Mouse (Mus musculus) heart, embryonic 15.5 days (tissue): ENCODE measurements around the gene Srsf11. TPM values are rescaled to one million over a fixed set of nuclear protein-coding genes. Genes with fewer than 3 reads are reported as not detected.

Experiments used
- ATAC-seq: fragments of 200-750 bp; cut with Nextera tagmentation; replicated peaks from 2 replicates; pipeline ENCODE4 v1.8.0; 2017; ENCODE audit warnings: low read depth, moderate TSS enrichment; ENCODE audit not compliant: insufficient number of reproducible peaks, insufficient read depth, low FRiP score
- H3K27ac ChIP-seq: fragments of 300-500 bp; sonication (generic); 2 replicates; pipeline ENCODE4 v1.5.1; 2015; ENCODE audit warnings: mild to moderate bottlenecking, inconsistent platforms
- H3K27me3 ChIP-seq: fragments of 300-500 bp; sonication (generic); 2 replicates; pipeline ENCODE4 v1.6.1; 2015; ENCODE audit warnings: inconsistent platforms
- H3K36me3 ChIP-seq: fragments of 300-500 bp; sonication (generic); 2 replicates; pipeline ENCODE4 v1.6.1; 2015; ENCODE audit warnings: mild to moderate bottlenecking, inconsistent platforms
- H3K4me1 ChIP-seq: fragments of 300-500 bp; sonication (generic); replicated peaks from 2 replicates; pipeline ENCODE4 v1.6.1; 2015; ENCODE audit warnings: inconsistent platforms
- H3K4me2 ChIP-seq: fragments of 300-500 bp; sonication (generic); 2 replicates; pipeline ENCODE4 v1.6.1; 2015; ENCODE audit warnings: inconsistent platforms, mild to moderate bottlenecking, moderate library complexity
- H3K4me3 ChIP-seq: fragments of 300-500 bp; sonication (generic); 2 replicates; pipeline ENCODE4 v1.5.1; 2015; ENCODE audit warnings: mild to moderate bottlenecking, inconsistent platforms
- H3K9ac ChIP-seq: fragments of 300-500 bp; sonication (generic); 2 replicates; pipeline ENCODE4 v1.6.1; 2015; ENCODE audit warnings: mild to moderate bottlenecking, inconsistent platforms
- H3K9me3 ChIP-seq: fragments of 300-500 bp; sonication (generic); replicated peaks from 2 replicates; pipeline ENCODE4 v1.6.1; 2016; ENCODE audit warnings: inconsistent platforms
- WGBS: fragments of 180-500 bp; shearing (Covaris S2); methylation state at CpG from one replicate; pipeline ENCODE4 v1.1.7; 2015; ENCODE audit warnings: mixed read lengths; 5-methylcytosine and 5-hydroxymethylcytosine counted together
- polyA plus RNA-seq: library from polyadenylated mRNA; unstranded; fragments of >200 nt; fragmentation: Nextera tagmentation; extraction: Ambion mirVana; gene quantifications from 2 replicates; pipeline ENCODE4 v1.2.1, GENCODE M21; 2015

Gene Srsf11
- 141 and 153 TPM in 2 replicates for polyA plus RNA-seq

DNA sequence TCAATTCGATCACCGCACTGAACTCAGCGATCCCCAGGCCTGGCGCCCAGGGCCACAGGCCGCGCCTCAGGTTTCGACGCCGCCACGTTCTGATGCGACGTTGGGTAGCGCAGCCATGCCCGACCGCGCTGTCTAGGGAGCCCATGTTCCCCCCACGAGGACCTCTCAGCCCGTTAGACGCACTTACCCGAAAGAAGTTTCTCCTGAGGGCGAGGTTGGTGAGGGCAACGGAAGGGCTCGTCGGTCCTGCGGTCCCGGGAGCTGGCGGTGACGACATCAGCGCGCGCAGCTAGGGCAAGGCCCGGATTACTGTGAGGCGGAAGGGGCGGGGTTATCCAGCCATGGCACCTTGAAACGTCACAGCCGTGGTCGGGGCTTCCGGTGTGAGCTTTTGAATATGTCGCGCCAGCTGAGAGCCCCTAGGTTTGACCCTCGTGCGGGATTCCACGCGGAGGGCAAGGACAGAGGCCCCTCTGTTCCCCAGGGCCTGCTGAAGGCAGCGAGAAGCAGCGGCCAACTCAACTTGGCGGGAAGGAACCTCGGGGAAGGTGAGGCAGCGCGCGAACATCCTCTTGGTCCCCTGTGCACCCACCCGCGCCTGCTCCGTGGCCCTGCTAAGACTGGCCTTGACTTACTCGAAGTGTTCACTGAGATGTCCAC is at the start of gene Srsf11, which contains the start of gene Lrrc40:
Gene Srsf11, minus strand, starts transcription at position 311 of the 660 bp plus-strand sequence.
Gene Lrrc40, plus strand, starts transcription at position 334 of the 660 bp plus-strand sequence.
- H3K27ac ChIP-seq, result peak within 1 kb of the TSS; percentile 89
- under 1% methylated on average over 55 of the region's 55 CpGs for WGBS
- H3K4me2 ChIP-seq, result peak within 1 kb of the TSS; percentile 73
- no peaks in the 10 kb centered on the region for H3K27me3 ChIP-seq
- ATAC-seq, result peak; percentile 93
- H3K9ac ChIP-seq, result peak within 1 kb of the TSS; percentile 90
- H3K4me1 ChIP-seq, result peaks cover 28% of the 10 kb centered on the region
- H3K4me3 ChIP-seq, result peak within 1 kb of the TSS; percentile 82
- H3K36me3 ChIP-seq, result no peaks in the 10 kb centered on the region
- no peaks in the 10 kb centered on the region for H3K9me3 ChIP-seq

- 71% methylated on average over 5 of the region's 5 CpGs for WGBS
- Histone ChIP-seq H3K9me3 (no peaks in the 10 kb centered on the region), H3K9ac (no peak overlapping the region), H3K4me3 (no peak overlapping the region), H3K27me3 (no peaks in the 10 kb centered on the region), H3K4me1 (no peaks in the 10 kb centered on the region), H3K36me3 (no peaks in the 10 kb centered on the region), H3K4me2 (no peak overlapping the region), H3K27ac (no peak overlapping the region)
- ATAC-seq, result no peak
Measured at GRCm38 (mm10) chr3:158077828-158078227, 41.4 kb upstream of the Srsf11 start.

GRCm38 (mm10) chr3:158077380-158077772 is 40.9 kb upstream of the Srsf11 start:
- no peak for ATAC-seq
- WGBS, result 36% methylated on average over 1 of the region's 1 CpGs
- H3K27ac ChIP-seq, result no peak overlapping the region
- H3K9ac ChIP-seq, result no peak overlapping the region
- no peaks in the 10 kb centered on the region for H3K27me3 ChIP-seq
- H3K4me3 ChIP-seq, result no peak overlapping the region
- no peak overlapping the region for H3K4me2 ChIP-seq
- H3K36me3 ChIP-seq, result no peaks in the 10 kb centered on the region
- no peaks in the 10 kb centered on the region for H3K9me3 ChIP-seq
- H3K4me1 ChIP-seq, result no peaks in the 10 kb centered on the region

DNA sequence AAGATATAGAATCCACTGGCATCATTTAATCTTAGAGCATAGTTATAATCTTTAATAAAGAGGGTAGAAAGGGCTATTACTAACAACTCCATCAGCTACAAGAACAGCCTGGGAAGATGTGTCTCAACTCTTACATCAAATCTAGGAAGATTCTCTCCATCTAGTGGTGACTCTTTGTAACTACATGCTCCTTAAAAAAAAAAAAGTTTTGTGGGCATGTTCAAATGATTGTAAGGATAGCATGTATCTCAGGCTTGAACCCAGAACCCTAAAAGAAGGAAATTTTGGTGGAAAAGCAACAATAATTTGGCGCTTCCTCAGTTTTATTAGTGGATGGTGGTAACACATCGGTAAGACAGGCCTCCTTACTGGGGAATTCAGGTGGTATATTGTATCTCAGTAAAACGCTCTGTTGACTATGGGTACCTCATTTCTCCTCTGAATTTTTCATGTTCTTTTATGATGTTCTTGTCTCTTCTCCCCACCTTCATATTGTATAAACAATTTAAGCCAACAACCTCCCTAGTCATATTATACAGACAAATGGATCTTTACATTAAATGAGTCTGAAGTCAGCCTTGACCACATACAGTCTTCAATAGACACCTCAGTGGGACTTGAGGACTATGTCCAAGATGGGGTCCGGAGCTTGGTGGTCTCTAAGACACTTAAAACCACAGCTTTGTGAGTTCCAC is 40.4 kb upstream of the Srsf11 start:
- Histone ChIP-seq H3K27ac (no peak overlapping the region), H3K4me2 (no peak overlapping the region), H3K4me1 (no peaks in the 10 kb centered on the region), H3K4me3 (no peak overlapping the region), H3K9ac (no peak overlapping the region), H3K27me3 (no peaks in the 10 kb centered on the region), H3K9me3 (no peaks in the 10 kb centered on the region), H3K36me3 (no peaks in the 10 kb centered on the region)
- WGBS, result 39% methylated on average over 4 of the region's 4 CpGs
- no peak for ATAC-seq

DNA sequence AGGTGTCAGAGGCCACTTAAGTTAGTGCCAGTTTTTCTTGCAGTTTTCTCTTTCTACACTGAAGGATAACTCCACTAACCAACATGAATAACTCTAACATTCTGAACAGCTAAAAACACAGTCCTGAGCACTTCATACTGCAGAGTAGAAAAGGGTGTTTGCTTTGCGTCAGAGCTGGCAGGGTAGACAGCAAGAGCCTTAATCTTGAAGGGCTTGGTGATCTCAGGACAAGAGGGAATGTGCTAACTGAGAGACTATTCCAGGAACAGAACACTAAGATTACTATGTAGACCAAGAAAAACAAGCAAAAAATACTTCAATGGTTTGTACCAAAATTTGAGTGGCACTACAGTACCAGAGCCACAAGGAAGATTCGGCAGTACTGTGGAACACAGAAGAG is 38.6 kb upstream of the Srsf11 start:
- Histone ChIP-seq H3K27me3 (no peaks in the 10 kb centered on the region), H3K9me3 (no peaks in the 10 kb centered on the region), H3K27ac (no peak overlapping the region), H3K9ac (no peak overlapping the region), H3K4me1 (no peaks in the 10 kb centered on the region), H3K36me3 (no peaks in the 10 kb centered on the region), H3K4me3 (no peak overlapping the region), H3K4me2 (no peak overlapping the region)
- no peak for ATAC-seq
- WGBS, result 52% methylated on average over 2 of the region's 2 CpGs

DNA sequence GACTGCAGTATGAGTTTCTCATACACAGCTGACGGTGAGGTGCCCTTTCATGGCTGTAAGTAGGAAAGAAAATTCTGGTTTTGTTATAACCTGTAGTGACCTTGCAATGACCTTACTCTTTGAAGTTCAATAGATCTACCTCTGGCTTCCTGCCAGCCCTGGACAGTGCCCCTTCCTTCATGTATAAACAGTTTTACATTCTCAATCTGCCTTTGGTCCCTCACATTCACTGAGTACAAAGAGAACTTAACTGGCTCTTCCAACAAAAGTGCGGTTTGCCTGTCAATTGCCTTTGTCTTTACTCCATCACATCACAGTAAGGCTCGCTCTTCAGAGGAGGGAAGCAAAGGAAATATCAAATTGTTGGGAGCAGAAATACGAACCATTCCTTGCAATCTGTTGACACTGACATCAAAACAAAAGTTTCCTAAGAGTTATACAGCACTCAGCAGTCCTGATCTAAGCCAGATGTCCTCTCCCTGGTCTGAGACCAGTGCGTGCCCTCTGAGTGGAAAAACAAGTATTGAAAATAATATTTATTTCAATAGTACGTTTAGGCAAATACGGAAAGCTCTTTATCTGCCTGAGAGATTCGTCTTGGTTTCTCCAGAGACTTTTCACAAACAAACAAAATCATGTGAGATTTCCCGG is 32.3 kb upstream of the Srsf11 start:
- Histone ChIP-seq H3K4me3 (no peak overlapping the region), H3K9ac (no peak overlapping the region), H3K36me3 (peaks cover 7% of the 10 kb centered on the region; the same call in 1 of the 2 replicates), H3K27me3 (no peaks in the 10 kb centered on the region), H3K27ac (no peak overlapping the region), H3K4me1 (no peaks in the 10 kb centered on the region), H3K4me2 (no peak overlapping the region), H3K9me3 (no peaks in the 10 kb centered on the region)
- WGBS, result 62% methylated on average over 9 of the region's 9 CpGs
- no peak for ATAC-seq

GRCm38 (mm10) chr3:158067916-158068315 is 31.5 kb upstream of the Srsf11 start:
- no peak overlapping the region for H3K27ac ChIP-seq
- no peak overlapping the region for H3K4me2 ChIP-seq
- no peak for ATAC-seq
- WGBS, result 73% methylated on average over 7 of the region's 7 CpGs
- H3K9ac ChIP-seq, result no peak overlapping the region
- no peak overlapping the region for H3K4me3 ChIP-seq
- H3K4me1 ChIP-seq, result no peaks in the 10 kb centered on the region
- no peaks in the 10 kb centered on the region for H3K9me3 ChIP-seq
- peaks cover 9% of the 10 kb centered on the region; the same call in 1 of the 2 replicates for H3K36me3 ChIP-seq
- H3K27me3 ChIP-seq, result no peaks in the 10 kb centered on the region

GRCm38 (mm10) chr3:158065256-158065655 is 28.8 kb upstream of the Srsf11 start:
- H3K4me3 ChIP-seq, result no peak overlapping the region
- H3K4me2 ChIP-seq, result no peak overlapping the region
- no peaks in the 10 kb centered on the region for H3K4me1 ChIP-seq
- no peak overlapping the region for H3K9ac ChIP-seq
- H3K36me3 ChIP-seq, result peaks cover 9% of the 10 kb centered on the region; the same call in 1 of the 2 replicates
- ATAC-seq, result no peak
- no peaks in the 10 kb centered on the region for H3K27me3 ChIP-seq
- WGBS, result 90% methylated on average over 2 of the region's 2 CpGs
- no peak overlapping the region for H3K27ac ChIP-seq
- no peaks in the 10 kb centered on the region for H3K9me3 ChIP-seq

GRCm38 (mm10) chr3:158061811-158062523 is 25.5 kb upstream of the Srsf11 start:
- Histone ChIP-seq H3K4me1 (no peaks in the 10 kb centered on the region), H3K9me3 (no peaks in the 10 kb centered on the region), H3K27me3 (no peaks in the 10 kb centered on the region), H3K36me3 (peaks cover 18% of the 10 kb centered on the region; the same call in 1 of the 2 replicates), H3K4me3 (no peak overlapping the region), H3K27ac (no peak overlapping the region), H3K4me2 (no peak overlapping the region), H3K9ac (no peak overlapping the region)
- ATAC-seq, result no peak
- WGBS, result 90% methylated on average over 5 of the region's 5 CpGs

- ATAC-seq, result no peak
Measured at GRCm38 (mm10) chr3:158060621-158061291, 24.3 kb upstream of the Srsf11 start.

More at GRCm38 (mm10) chr3:158060621-158061291, 24.3 kb upstream of the Srsf11 start:
- Histone ChIP-seq H3K27me3 (no peaks in the 10 kb centered on the region), H3K4me2 (no peak overlapping the region), H3K9ac (no peak overlapping the region), H3K9me3 (no peaks in the 10 kb centered on the region), H3K27ac (no peak overlapping the region), H3K4me1 (no peaks in the 10 kb centered on the region), H3K4me3 (no peak overlapping the region), H3K36me3 (peaks cover 30% of the 10 kb centered on the region)
- 73% methylated on average over 2 of the region's 2 CpGs for WGBS
